Mouse (Mus musculus): ENCODE measurements at regions not wholly inside any gene's neighbourhood (a gene's known extent, or its start where the extent isn't known, plus 50 kb on each side); places are given as distances from the start of the nearest gene placed in this dataset.

GRCm38 (mm10) chr6:70714239-70714638 is 77.8 kb downstream of the Rpia start:
- DNase-seq (ENCODE audit: low spot score), result peak; percentile 43

GRCm38 (mm10) chr6:70713665-70714064 is 78.4 kb downstream of the Rpia start:
- no peak for DNase-seq (ENCODE audit: low spot score)

DNA sequence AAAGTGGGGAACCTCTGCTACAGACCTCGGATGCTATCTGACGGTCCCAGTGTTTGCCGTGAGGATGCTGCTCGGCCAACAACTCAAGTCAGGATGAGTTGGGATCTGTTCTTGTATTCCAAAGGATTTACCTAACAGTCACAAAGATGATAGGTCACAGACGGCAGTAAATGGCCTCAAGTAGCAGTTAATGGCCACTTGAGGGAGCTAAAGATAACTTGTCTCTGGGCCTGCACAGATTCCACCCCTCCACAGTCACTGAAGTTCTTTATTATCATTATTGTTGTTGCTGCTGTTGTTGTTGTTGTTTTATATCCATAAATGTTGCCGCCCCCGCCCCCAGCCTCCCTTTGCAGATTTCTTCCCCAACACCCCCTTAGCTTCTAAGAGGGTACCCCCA is 78.9 kb downstream of the Rpia start:
- DNase-seq (ENCODE audit: low spot score), result no peak

GRCm38 (mm10) chr6:70709338-70710055 is 82.5 kb downstream of the Rpia start:
- DNase-seq (ENCODE audit: low spot score), result peak; percentile 13

DNA sequence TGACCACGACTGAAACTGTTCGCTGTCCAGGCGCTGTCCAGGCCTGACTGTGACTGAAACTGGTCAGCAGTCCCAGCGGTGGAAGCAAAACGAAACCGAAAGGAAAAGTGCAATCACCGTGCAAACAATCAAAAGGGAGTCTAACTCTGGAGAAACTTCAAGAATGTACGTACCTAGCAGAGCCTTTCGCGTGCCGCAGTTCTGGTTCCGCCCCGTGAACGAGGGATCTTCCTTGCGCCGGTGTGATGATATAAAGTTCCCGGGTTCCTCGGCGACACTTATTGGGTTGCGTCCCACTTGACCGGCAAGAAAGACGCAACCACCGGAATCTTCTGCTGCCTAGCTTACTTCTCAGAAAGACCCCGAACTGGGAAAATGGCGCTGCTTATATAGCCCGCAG is 96.4 kb downstream of the Rpia start:
- DNase-seq (ENCODE audit: low spot score), result no peak

All from MN1 (cell line).